Mouse (Mus musculus) forebrain, embryonic 11.5 days (tissue): ENCODE results near the gene Fancd2. TPM values are rescaled to one million over a fixed set of nuclear protein-coding genes. Genes with fewer than 3 reads are reported as not detected.

ENCODE experiments used
- ATAC-seq: fragments of 200-750 bp; cut with Nextera tagmentation; replicated peaks from 2 replicates; pipeline ENCODE4 v1.8.0; 2017; ENCODE audit warnings: moderate TSS enrichment; ENCODE audit not compliant: low FRiP score
- DNase-seq: peaks from one replicate; pipeline ENCODE4 v3.0.0-alpha.2; 2017; ENCODE audit warnings: low spot score
- H3K27ac ChIP-seq: fragments of 300-500 bp; sonication (generic); 2 replicates; pipeline ENCODE4 v1.5.1; 2014; ENCODE audit warnings: low read depth, low read length
- H3K27me3 ChIP-seq: fragments of 300-500 bp; sonication (generic); 2 replicates; pipeline ENCODE4 v1.6.1; 2014; ENCODE audit warnings: mild to moderate bottlenecking, low read length, mixed read lengths; ENCODE audit not compliant: control insufficient read depth, insufficient read depth
- H3K36me3 ChIP-seq: fragments of 300-500 bp; sonication (generic); 2 replicates; pipeline ENCODE4 v1.6.1; 2014; ENCODE audit warnings: mild to moderate bottlenecking, low read length, moderate library complexity, mixed read lengths; ENCODE audit not compliant: control insufficient read depth, insufficient read depth
- H3K4me1 ChIP-seq: fragments of 300-500 bp; sonication (generic); replicated peaks from 2 replicates; pipeline ENCODE4 v1.6.1; 2014; ENCODE audit warnings: low read length, mixed read lengths; ENCODE audit not compliant: control insufficient read depth, insufficient read depth
- H3K4me2 ChIP-seq: fragments of 300-500 bp; sonication (generic); 2 replicates; pipeline ENCODE4 v1.6.1; 2014; ENCODE audit warnings: low read depth, mild to moderate bottlenecking, low read length, moderate library complexity, mixed read lengths; ENCODE audit not compliant: severe bottlenecking
- H3K4me3 ChIP-seq: fragments of 300-500 bp; sonication (generic); 2 replicates; pipeline ENCODE4 v1.5.1; 2014; ENCODE audit warnings: low read depth, low read length
- H3K9ac ChIP-seq: fragments of 300-500 bp; sonication (generic); 2 replicates; pipeline ENCODE4 v1.6.1; 2014; ENCODE audit warnings: low read length
- H3K9me3 ChIP-seq: fragments of 300-500 bp; sonication (generic); 2 replicates; pipeline ENCODE4 v1.6.1; 2016; ENCODE audit warnings: low read length, mixed read lengths; ENCODE audit not compliant: control insufficient read depth
- WGBS: fragments of 180-500 bp; shearing (Covaris S2); extraction: QIAGEN DNeasy Blood & Tissue Kit; methylation state at CpG from one replicate; pipeline ENCODE4 v1.1.7; 2014; 5-methylcytosine and 5-hydroxymethylcytosine counted together
- polyA plus RNA-seq: library from polyadenylated mRNA; unstranded; fragments of >200 nt; fragmentation: Nextera tagmentation; extraction: Ambion mirVana; gene quantifications from 2 replicates; pipeline ENCODE4 v1.2.1, GENCODE M21; 2014

The Fancd2 gene
- polyA plus RNA-seq, 1 experiment from 2014 or later = 25.0 TPM

DNA sequence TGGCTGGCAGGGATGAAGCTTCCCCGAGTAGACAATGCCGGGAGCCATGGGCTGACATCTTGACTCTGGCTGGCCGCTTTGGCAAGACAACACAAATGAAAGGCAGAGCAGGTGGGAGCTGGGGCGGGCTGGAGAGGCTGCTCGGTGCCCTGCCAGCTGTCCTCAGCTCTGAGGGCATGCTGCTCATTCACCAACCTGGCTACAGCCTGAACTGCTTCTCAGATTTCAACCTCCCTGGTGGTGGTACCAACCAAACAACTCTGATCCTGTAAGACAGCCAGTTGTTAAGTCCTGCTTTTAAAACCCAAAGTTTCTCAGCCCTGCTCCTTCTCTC lies 22.6 kb upstream of the Fancd2 start:
- Histone ChIP-seq H3K4me1 (no peaks in the 10 kb centered on the region), H3K27ac (no peak overlapping the region), H3K4me3 (no peak overlapping the region), H3K9ac (no peak overlapping the region), H3K9me3 (no peaks in the 10 kb centered on the region), H3K36me3 (no peaks in the 10 kb centered on the region; the same call in 1 of the 2 replicates), H3K4me2 (no peak overlapping the region), H3K27me3 (no peaks in the 10 kb centered on the region)
- no peak for DNase-seq
- 52% methylated on average over 5 of the region's 5 CpGs for WGBS
- no peak for ATAC-seq

DNA sequence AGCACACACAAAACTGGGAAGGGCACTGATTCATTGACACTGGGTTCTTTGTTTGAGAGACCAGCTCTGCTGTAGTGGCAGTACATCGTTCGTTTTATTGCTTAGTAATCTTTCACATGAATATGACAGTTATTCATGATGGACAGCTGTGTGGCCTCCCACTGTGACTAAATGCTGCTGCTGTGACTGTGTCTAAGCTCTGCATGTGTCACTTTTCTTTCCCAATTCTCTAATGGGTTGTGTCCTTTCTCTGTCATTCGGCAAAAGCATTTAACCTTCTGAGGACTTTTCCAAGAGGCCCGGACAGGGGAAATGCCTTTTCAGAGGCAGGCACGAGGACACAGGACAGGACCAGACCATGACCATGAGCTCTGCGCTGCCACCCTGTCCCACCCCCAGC lies 17.5 kb upstream of the Fancd2 start:
- H3K36me3 ChIP-seq = peaks cover 15% of the 10 kb centered on the region; the same call in 1 of the 2 replicates
- H3K27me3 ChIP-seq = no peaks in the 10 kb centered on the region
- no peak overlapping the region for H3K27ac ChIP-seq
- no peaks in the 10 kb centered on the region for H3K9me3 ChIP-seq
- no peak for DNase-seq
- no peak overlapping the region for H3K4me3 ChIP-seq
- WGBS = 98% methylated on average over 6 of the region's 6 CpGs
- no peak overlapping the region for H3K4me2 ChIP-seq
- no peak overlapping the region for H3K9ac ChIP-seq
- no peaks in the 10 kb centered on the region for H3K4me1 ChIP-seq
- ATAC-seq = no peak

GRCm38 (mm10) chr6:113514600-113514999 lies 16.9 kb upstream of the Fancd2 start:
- no peak overlapping the region for H3K4me2 ChIP-seq
- DNase-seq = no peak
- H3K4me1 ChIP-seq = no peaks in the 10 kb centered on the region
- H3K36me3 ChIP-seq = peaks cover 15% of the 10 kb centered on the region; the same call in 1 of the 2 replicates
- H3K4me3 ChIP-seq = no peak overlapping the region
- no peaks in the 10 kb centered on the region for H3K27me3 ChIP-seq
- WGBS = 98% methylated on average over 3 of the region's 3 CpGs
- H3K9me3 ChIP-seq = no peaks in the 10 kb centered on the region
- ATAC-seq = no peak
- no peak overlapping the region for H3K9ac ChIP-seq
- no peak overlapping the region for H3K27ac ChIP-seq

GRCm38 (mm10) chr6:113517434-113518080 lies 13.9 kb upstream of the Fancd2 start:
- 94% methylated on average over 8 of the region's 8 CpGs for WGBS
- DNase-seq = no peak
- no peaks in the 10 kb centered on the region for H3K4me1 ChIP-seq
- peaks cover 23% of the 10 kb centered on the region; the same call in 1 of the 2 replicates for H3K36me3 ChIP-seq
- H3K4me2 ChIP-seq = no peak overlapping the region
- no peaks in the 10 kb centered on the region for H3K27me3 ChIP-seq
- no peak overlapping the region for H3K9ac ChIP-seq
- ATAC-seq = no peak
- no peak overlapping the region for H3K27ac ChIP-seq
- H3K4me3 ChIP-seq = no peak overlapping the region
- H3K9me3 ChIP-seq = no peaks in the 10 kb centered on the region

DNA sequence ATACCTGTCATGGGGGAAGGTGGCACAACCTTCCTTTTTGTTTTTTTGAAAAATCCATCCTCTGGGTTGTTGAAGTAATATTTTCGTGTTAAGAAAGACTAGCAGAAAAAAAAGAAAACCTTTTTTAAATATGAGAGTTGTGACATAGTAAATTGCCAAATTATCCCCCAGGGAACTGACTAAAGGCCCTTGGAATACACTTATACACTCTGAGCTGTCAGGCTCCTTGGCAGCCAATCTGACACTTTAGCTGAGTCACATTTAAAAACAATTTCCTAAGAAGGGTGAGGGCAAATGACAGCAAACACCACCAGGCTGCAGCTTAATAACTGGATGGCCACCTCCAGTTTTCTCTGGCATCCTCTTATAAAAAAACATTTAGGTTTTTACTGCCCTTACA lies 9.2 kb upstream of the Fancd2 start:
- H3K4me2 ChIP-seq = no peak overlapping the region
- ATAC-seq (no peak), DNase-seq (no peak)
- H3K27ac ChIP-seq = no peak overlapping the region
- no peaks in the 10 kb centered on the region for H3K9me3 ChIP-seq
- no peaks in the 10 kb centered on the region for H3K4me1 ChIP-seq
- no peak overlapping the region for H3K4me3 ChIP-seq
- H3K36me3 ChIP-seq = peaks cover 12% of the 10 kb centered on the region; the same call in 1 of the 2 replicates
- H3K27me3 ChIP-seq = no peaks in the 10 kb centered on the region
- H3K9ac ChIP-seq = no peak overlapping the region
- WGBS = 97% methylated on average over 1 of the region's 1 CpGs

DNA sequence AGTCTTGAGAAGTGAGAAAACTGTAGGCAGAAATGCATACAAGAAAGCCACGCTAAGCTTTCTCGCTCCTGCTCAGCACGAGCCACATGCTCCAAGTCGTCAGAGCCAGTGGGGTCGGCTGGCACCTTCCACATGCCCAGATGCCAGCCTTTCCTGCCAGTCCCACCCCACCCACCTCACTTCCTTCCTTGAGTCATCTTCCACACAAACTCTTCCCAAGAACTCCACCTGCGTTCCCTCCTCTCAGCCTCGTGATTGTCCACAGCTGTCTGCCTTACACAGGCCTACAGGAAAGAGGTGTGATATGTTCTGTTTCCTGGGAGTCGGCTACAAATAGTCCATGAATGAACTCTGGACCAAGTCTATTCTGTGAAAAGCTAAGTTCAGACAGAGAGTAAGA lies 8.1 kb upstream of the Fancd2 start:
- Histone ChIP-seq H3K9me3 (no peaks in the 10 kb centered on the region), H3K36me3 (peaks cover 9% of the 10 kb centered on the region; the same call in 1 of the 2 replicates), H3K4me3 (no peak overlapping the region), H3K9ac (no peak overlapping the region), H3K27ac (no peak overlapping the region), H3K4me2 (no peak overlapping the region), H3K4me1 (no peaks in the 10 kb centered on the region), H3K27me3 (no peaks in the 10 kb centered on the region)
- WGBS = 93% methylated on average over 8 of the region's 8 CpGs
- ATAC-seq = no peak
- no peak for DNase-seq

DNA sequence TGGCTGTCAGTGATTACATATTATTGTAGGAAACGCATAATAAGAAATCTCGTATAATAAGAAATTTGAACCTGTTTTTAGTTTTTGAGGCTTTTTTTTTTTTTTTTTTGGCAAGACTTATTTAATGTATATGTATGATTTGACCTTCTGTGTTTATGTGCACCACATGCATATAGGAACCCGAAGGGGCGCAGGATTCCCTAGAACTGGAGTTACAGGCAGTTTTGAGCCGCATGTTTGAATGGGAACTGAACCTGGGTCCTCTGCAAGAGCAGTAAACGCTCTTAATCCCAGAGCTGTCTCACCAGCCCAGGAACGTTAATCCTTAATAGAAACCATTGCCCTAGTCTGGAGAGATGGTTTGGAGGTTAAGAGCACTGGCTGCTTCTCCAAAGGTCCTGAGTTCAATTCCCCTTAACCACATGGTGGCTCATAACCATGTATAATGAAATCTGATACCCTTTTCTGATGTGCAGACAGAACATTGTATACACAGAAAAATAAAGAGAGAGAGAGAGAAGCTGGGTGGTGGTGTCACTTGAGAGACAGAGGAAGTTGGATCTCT lies 440 bp downstream of the Fancd2 start:
- WGBS = 8% methylated on average over 7 of the region's 7 CpGs
- H3K4me3 ChIP-seq = peak overlapping the region; percentile 89
- DNase-seq = no peak
- H3K27me3 ChIP-seq = no peaks in the 10 kb centered on the region
- H3K9ac ChIP-seq = peak overlapping the region; percentile 84
- H3K9me3 ChIP-seq = no peaks in the 10 kb centered on the region
- peak overlapping the region; percentile 73 for H3K4me2 ChIP-seq
- no peaks in the 10 kb centered on the region; the same call in 1 of the 2 replicates for H3K4me1 ChIP-seq
- no peaks in the 10 kb centered on the region for H3K36me3 ChIP-seq
- no peak overlapping the region for H3K27ac ChIP-seq
- ATAC-seq = no peak

DNA sequence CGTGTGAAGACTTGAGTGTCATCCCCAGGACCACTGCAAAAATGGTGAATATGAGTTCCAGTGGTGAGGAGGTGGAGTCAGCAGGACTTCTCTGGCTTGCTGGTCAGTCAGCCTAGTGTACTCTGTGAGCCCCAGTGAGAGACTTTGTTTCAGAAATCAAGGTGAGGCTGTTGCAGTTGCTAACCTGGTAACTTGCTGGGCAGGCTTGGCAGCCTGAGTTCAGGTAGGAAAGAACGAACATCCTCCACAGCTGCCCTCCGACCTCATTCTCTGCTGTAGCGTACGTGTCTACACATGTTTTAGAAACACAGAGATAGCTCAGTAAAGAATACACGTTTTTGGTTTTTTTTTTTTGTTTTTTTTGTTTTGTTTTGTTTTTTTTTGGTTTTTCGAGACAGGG lies 3.4 kb downstream of the Fancd2 start:
- 89% methylated on average over 7 of the region's 7 CpGs for WGBS
- Histone ChIP-seq H3K4me1 (no peaks in the 10 kb centered on the region; the same call in 1 of the 2 replicates), H3K27ac (no peak overlapping the region), H3K4me3 (no peak overlapping the region), H3K27me3 (no peaks in the 10 kb centered on the region), H3K4me2 (no peak overlapping the region), H3K9me3 (no peaks in the 10 kb centered on the region), H3K9ac (no peak overlapping the region), H3K36me3 (no peaks in the 10 kb centered on the region)
- DNase-seq (no peak), ATAC-seq (no peak)

DNA sequence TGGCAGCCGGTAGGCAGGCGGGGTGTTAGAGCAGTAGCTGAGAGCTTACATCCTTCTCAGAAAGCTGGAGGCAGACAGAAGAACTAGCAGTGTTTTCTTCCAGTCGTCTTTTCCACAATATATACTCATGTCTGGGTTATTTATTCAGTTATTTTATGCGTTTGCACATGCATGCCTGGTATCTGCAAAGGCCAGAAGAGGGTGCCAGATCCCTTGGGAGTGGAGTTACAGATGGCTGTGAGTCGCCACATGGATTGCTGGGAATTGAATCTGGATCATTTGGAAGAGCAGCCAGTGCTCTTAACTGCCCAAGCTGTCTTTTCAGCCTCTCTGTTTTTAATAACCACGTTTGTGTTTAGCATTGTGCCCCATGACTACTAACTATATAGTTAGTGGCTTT lies 10.1 kb downstream of the Fancd2 start:
- H3K9ac ChIP-seq = no peak overlapping the region
- H3K4me1 ChIP-seq = no peaks in the 10 kb centered on the region
- no peak overlapping the region for H3K27ac ChIP-seq
- 94% methylated on average over 6 of the region's 6 CpGs for WGBS
- no peaks in the 10 kb centered on the region for H3K9me3 ChIP-seq
- DNase-seq = no peak
- H3K4me2 ChIP-seq = no peak overlapping the region
- H3K4me3 ChIP-seq = no peak overlapping the region
- no peak for ATAC-seq
- no peaks in the 10 kb centered on the region; the same call in 1 of the 2 replicates for H3K36me3 ChIP-seq
- no peaks in the 10 kb centered on the region for H3K27me3 ChIP-seq
